Mouse (Mus musculus) MEL (cell line): ENCODE results near the gene Dchs2. TPM values are rescaled to one million over a fixed set of nuclear protein-coding genes. Genes with fewer than 3 reads are reported as not detected.

Source experiments
- DNase-seq: peaks from one replicate; pipeline ENCODE4 v3.0.0; 2011; ENCODE audit warnings: low read depth, low spot score
- H3K27ac ChIP-seq: 2 replicates; pipeline ENCODE4 v1.5.1; 2012; ENCODE audit warnings: low read depth, mild to moderate bottlenecking, control low read depth, low read length, moderate library complexity; ENCODE audit not compliant: control insufficient read depth
- H3K27me3 ChIP-seq, 2 experiments: fragments of 150-350 bp in 1 of 2; sonication (generic) in 1 of 2; 2 replicates each; pipeline ENCODE4 v1.6.1; 2012; ENCODE audit warnings: low read length in 2 of 2, mild to moderate bottlenecking in 2 of 2, improper control_type of control experiment in 1 of 2, moderate library complexity in 1 of 2; ENCODE audit not compliant: insufficient read depth in 2 of 2, control insufficient read depth in 1 of 2
- H3K36me3 ChIP-seq, 2 experiments: 2 replicates each; pipeline ENCODE4 v1.6.1; 2012 to 2014; ENCODE audit warnings: low read length in 2 of 2, improper control_type of control experiment in 1 of 2, inconsistent platforms in 1 of 2, mild to moderate bottlenecking in 1 of 2; ENCODE audit not compliant: insufficient read depth in 2 of 2, control insufficient read depth in 1 of 2
- H3K4me1 ChIP-seq, 2 experiments: fragments of 150-350 bp in 1 of 2; sonication (generic) in 1 of 2; 2 replicates each; pipeline ENCODE4 v1.6.1; 2012; ENCODE audit warnings: low read length in 2 of 2, improper control_type of control experiment in 1 of 2, mild to moderate bottlenecking in 1 of 2; ENCODE audit not compliant: insufficient read depth in 2 of 2, control insufficient read depth in 1 of 2
- H3K4me3 ChIP-seq, 2 experiments: fragments of 150-350 bp in 1 of 2; sonication (generic) in 1 of 2; 2 replicates each; pipeline ENCODE4 v1.5.1; 2012; ENCODE audit warnings: low read depth in 2 of 2, low read length in 2 of 2, mild to moderate bottlenecking in 2 of 2, moderate library complexity in 2 of 2, control low read depth in 1 of 2, improper control_type of control experiment in 1 of 2; ENCODE audit not compliant: control insufficient read depth in 1 of 2, insufficient read depth in 1 of 2
- H3K79me2 ChIP-seq: 2 replicates; pipeline ENCODE4 v1.6.1; 2012; ENCODE audit warnings: mild to moderate bottlenecking, low read length, moderate library complexity; ENCODE audit not compliant: control insufficient read depth, poor library complexity, insufficient read depth
- H3K9ac ChIP-seq: 2 replicates; pipeline ENCODE4 v1.6.1; 2012; ENCODE audit warnings: low read depth, mild to moderate bottlenecking, control low read depth, low read length, moderate library complexity; ENCODE audit not compliant: control insufficient read depth, poor library complexity, severe bottlenecking
- H3K9me3 ChIP-seq: fragments of 150-350 bp; sonication (generic); replicated peaks from 2 replicates; pipeline ENCODE4 v1.6.1; 2012; ENCODE audit warnings: mild to moderate bottlenecking, low read length, improper control_type of control experiment, moderate library complexity; ENCODE audit not compliant: insufficient read depth
- CHD2 ChIP-seq: IDR thresholded peaks from 2 replicates; pipeline ENCODE4 v1.6.1; 2011; ENCODE audit warnings: low read length, improper control_type of control experiment
- ELF1 ChIP-seq: IDR thresholded peaks from 2 replicates; pipeline ENCODE4 v1.6.1; 2014; ENCODE audit warnings: low read depth, mild to moderate bottlenecking, inconsistent platforms, low read length, improper control_type of control experiment, moderate library complexity
- HCFC1 ChIP-seq: IDR thresholded peaks from 2 replicates; pipeline ENCODE4 v1.6.1; 2012; ENCODE audit warnings: low read depth, mild to moderate bottlenecking, inconsistent platforms, low read length, improper control_type of control experiment, moderate library complexity
- JUND ChIP-seq: IDR thresholded peaks from 2 replicates; pipeline ENCODE4 v1.6.1; 2011; ENCODE audit warnings: low read depth, mild to moderate bottlenecking, improper control_type of control experiment, low read length
- KAT2A ChIP-seq: conservative IDR thresholded peaks from 2 replicates; pipeline ENCODE4 v1.6.1; 2012; ENCODE audit warnings: low read depth, low read length, improper control_type of control experiment, inconsistent platforms
- MAX ChIP-seq: IDR thresholded peaks from 2 replicates; pipeline ENCODE4 v1.6.1; 2011; ENCODE audit warnings: low read length, improper control_type of control experiment
- MEF2A ChIP-seq: IDR thresholded peaks from 2 replicates; pipeline ENCODE4 v1.6.1; 2014; ENCODE audit warnings: low read depth, mild to moderate bottlenecking, inconsistent platforms, low read length, improper control_type of control experiment; ENCODE audit not compliant: poor library complexity, insufficient replicate concordance, severe bottlenecking; ENCODE audit errors: extremely low read depth
- MXI1 ChIP-seq: IDR thresholded peaks from 2 replicates; pipeline ENCODE4 v1.6.1; 2011; ENCODE audit warnings: mild to moderate bottlenecking, low read depth, low read length, improper control_type of control experiment
- POLR2AphosphoS2 ChIP-seq: IDR thresholded peaks from 2 replicates; pipeline ENCODE4 v1.6.1; 2011; ENCODE audit warnings: low read length, improper control_type of control experiment
- POLR2AphosphoS5 ChIP-seq: IDR thresholded peaks from 2 replicates; pipeline ENCODE4 v1.6.1; 2012; ENCODE audit warnings: low read depth, borderline replicate concordance, mild to moderate bottlenecking, inconsistent platforms, low read length, moderate library complexity, mixed read lengths
- RAD21 ChIP-seq: IDR thresholded peaks from 2 replicates; pipeline ENCODE4 v1.6.1; 2011; ENCODE audit warnings: mild to moderate bottlenecking, low read depth, low read length, improper control_type of control experiment
- RCOR1 ChIP-seq: IDR thresholded peaks from 2 replicates; pipeline ENCODE4 v1.6.1; 2012; ENCODE audit warnings: low read depth, mild to moderate bottlenecking, inconsistent platforms, low read length, improper control_type of control experiment
- SIN3A ChIP-seq: IDR thresholded peaks from 2 replicates; pipeline ENCODE4 v1.6.1; 2012; ENCODE audit warnings: low read length, improper control_type of control experiment, inconsistent platforms
- SMC3 ChIP-seq: IDR thresholded peaks from 2 replicates; pipeline ENCODE4 v1.6.1; 2011; ENCODE audit warnings: low read depth, low read length, improper control_type of control experiment
- TAL1 ChIP-seq: IDR thresholded peaks from 2 replicates; pipeline ENCODE4 v1.6.1; 2012; ENCODE audit warnings: mild to moderate bottlenecking, inconsistent platforms, low read length, moderate library complexity, mixed read lengths
- TBP ChIP-seq: IDR thresholded peaks from 2 replicates; pipeline ENCODE4 v1.8.0; 2011; ENCODE audit warnings: low read depth, low read length, improper control_type of control experiment
- TCF12 ChIP-seq: IDR thresholded peaks from 2 replicates; pipeline ENCODE4 v1.6.1; 2014; ENCODE audit warnings: low read depth, mild to moderate bottlenecking, inconsistent platforms, low read length, improper control_type of control experiment, moderate library complexity
- USF2 ChIP-seq, 2 experiments: IDR thresholded peaks; 2 replicates each; pipeline ENCODE4 v1.6.1; 2011 to 2012; ENCODE audit warnings: improper control_type of control experiment in 2 of 2, low read length in 2 of 2, borderline replicate concordance in 1 of 2, inconsistent platforms in 1 of 2, low read depth in 1 of 2, mild to moderate bottlenecking in 1 of 2; ENCODE audit not compliant: insufficient read depth in 1 of 2
- ZC3H11A ChIP-seq: IDR thresholded peaks from 2 replicates; pipeline ENCODE4 v1.6.1; 2012; ENCODE audit warnings: low read depth, mild to moderate bottlenecking, inconsistent platforms, low read length, improper control_type of control experiment
- ZMIZ1 ChIP-seq: IDR thresholded peaks from 2 replicates; pipeline ENCODE4 v1.6.1; 2012; ENCODE audit warnings: low read depth, mild to moderate bottlenecking, inconsistent platforms, low read length, improper control_type of control experiment, moderate library complexity
- polyA plus RNA-seq, 2 experiments: library from polyadenylated mRNA; stranded (reverse) in 1 of 2; unstranded in 1 of 2; fragments of >175 nt in 1 of 2; fragments of >200 nt in 1 of 2; gene quantifications; 2 replicates each; pipeline versions ENCODE4 v1.2.1 to v1.2.4; 2012; ENCODE audit warnings: low replicate concordance in 2 of 2, low read depth in 1 of 2; ENCODE audit not compliant: insufficient read length in 2 of 2, insufficient read depth in 1 of 2, missing spikeins in 1 of 2
- total RNA-seq: library from RNA; depleted of rRNA; stranded (reverse); fragments of 300-350 nt; gene quantifications from 2 replicates; pipeline ENCODE4 v1.2.3, GENCODE M21; 2012

The Dchs2 gene
- total and polyA plus RNA-seq, 3 experiments: not detected

- Histone ChIP-seq H3K36me3 (no peaks in the 10 kb centered on the region), H3K79me2 (no peaks in the 10 kb centered on the region), H3K27me3 (no peaks in the 10 kb centered on the region), H3K9ac (no peak overlapping the region), H3K4me3 (no peak overlapping the region), H3K4me1 (no peaks in the 10 kb centered on the region), H3K9me3 (no peaks in the 10 kb centered on the region), H3K27ac (no peak overlapping the region)
- TF ChIP-seq TAL1: no peak
- TF ChIP-seq TBP: no peak
- no peak for TF ChIP-seq CHD2
- TF ChIP-seq KAT2A: no peak
- no peak for TF ChIP-seq HCFC1
- TF ChIP-seq POLR2AphosphoS5: no peak
- TF ChIP-seq MXI1: no peak
- TF ChIP-seq RAD21: no peak
- no peak for TF ChIP-seq USF2 (IDR thresholded peaks at IDR 0.05; ENCODE audit: borderline replicate concordance in 1 of 2, insufficient read depth in 1 of 2, low read depth in 1 of 2, low read length in 2 of 2)
- TF ChIP-seq ELF1: no peak
- TF ChIP-seq ZMIZ1: no peak
- no peak for TF ChIP-seq MAX
- no peak for TF ChIP-seq SMC3
- TF ChIP-seq ZC3H11A: no peak
- TF ChIP-seq MEF2A: no peak
- no peak for DNase-seq
Observed at GRCm38 (mm10) chr3:83127088-83127725, 541 bp upstream of the Dchs2 start.

- H3K27me3 ChIP-seq: no peaks in the 10 kb centered on the region
- H3K79me2 ChIP-seq: no peaks in the 10 kb centered on the region
- no peak for DNase-seq
- no peak overlapping the region for H3K4me3 ChIP-seq
- TF ChIP-seq TCF12 (no peak), MEF2A (no peak), JUND (no peak), SIN3A (no peak), KAT2A (no peak), POLR2AphosphoS2 (no peak), POLR2AphosphoS5 (no peak), RCOR1 (no peak), HCFC1 (no peak)
- no peaks in the 10 kb centered on the region for H3K4me1 ChIP-seq
- H3K9me3 ChIP-seq: no peaks in the 10 kb centered on the region
- H3K27ac ChIP-seq: no peak overlapping the region
- H3K9ac ChIP-seq: no peak overlapping the region
- H3K36me3 ChIP-seq: no peaks in the 10 kb centered on the region
Observed at GRCm38 (mm10) chr3:83128449-83128922, 738 bp downstream of the Dchs2 start.
